8 mouse cellular contexts compared by ENCODE assay signal in the genomic region with DNA sequence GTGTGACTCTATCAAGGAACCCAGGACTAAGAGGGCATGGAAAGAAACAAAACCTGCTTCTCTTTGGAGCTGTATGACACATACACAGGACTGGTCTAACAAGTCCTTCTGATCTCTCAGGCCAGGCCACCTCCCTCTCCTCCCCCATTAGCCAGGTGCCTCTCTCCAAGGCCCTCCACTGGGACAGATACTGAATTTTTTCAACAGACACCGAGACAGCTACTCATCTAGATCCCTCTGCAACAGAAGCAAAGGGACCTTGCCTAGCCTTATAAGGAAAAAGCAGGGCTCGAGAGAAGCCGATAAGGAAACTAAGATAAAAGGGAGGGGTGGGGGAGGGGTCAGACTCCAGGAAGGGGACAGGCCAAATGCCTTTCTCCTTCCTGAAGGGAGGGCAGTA. TPM values are rescaled to one million over a fixed set of nuclear protein-coding genes. Genes with fewer than 3 reads are reported as not detected.
A peak's percentile ranks its signal among the peaks of the same experiment; 100 is the strongest.
DNase-seq lines count a peak whose midpoint lies in the region; ATAC-seq and TF ChIP-seq lines count a peak whose summit lies in the region.

No protein-coding gene starts in this region.

- H3K27ac ChIP-seq in layer of hippocampus, adult 2 months = peak overlapping the region; percentile 70
- H3K27ac ChIP-seq in hindbrain, embryonic 13.5 days = peak overlapping the region; percentile 62; the same call in 1 of the 2 replicates
- peak overlapping the region; percentile 91 for H3K27ac ChIP-seq in lung, embryonic 16.5 days (ENCODE audit: low read length)

- no peaks in the 10 kb centered on the region for H3K9me3 ChIP-seq in hindbrain, embryonic 13.5 days
- H3K9me3 ChIP-seq in lung, embryonic 16.5 days (ENCODE audit: control insufficient read depth, low read length) = no peaks in the 10 kb centered on the region

- intact Hi-C loops in left cerebral cortex, postnatal 36 days (cut with DNase I) = no loop called here

- no peak overlapping the region for H3K9ac ChIP-seq in hindbrain, embryonic 13.5 days
- peak overlapping the region; percentile 47 for H3K9ac ChIP-seq in lung, embryonic 16.5 days (ENCODE audit: low read length)

- DNase-seq in layer of hippocampus, adult 2 months (ENCODE audit: low spot score in 2 of 2) = no peak
- no peak for DNase-seq in layer of hippocampus, adult 9-11 months
- DNase-seq in ZHBTc4 (ENCODE audit: low read depth, low spot score) = peak; percentile 69
- no peak for DNase-seq in left cerebral cortex, postnatal 36 days (ENCODE audit: low spot score in 2 of 2)
- no peak for DNase-seq in urinary bladder, postnatal 4 days (ENCODE audit: low spot score in 2 of 2)
- no peak for DNase-seq in frontal cortex, postnatal 14 days (ENCODE audit: low spot score in 2 of 2)

- H3K27me3 ChIP-seq in hindbrain, embryonic 13.5 days = no peaks in the 10 kb centered on the region
- no peaks in the 10 kb centered on the region for H3K27me3 ChIP-seq in lung, embryonic 16.5 days (ENCODE audit: control insufficient read depth, insufficient read depth, low read depth, low read length)

- H3K4me3 ChIP-seq in layer of hippocampus, adult 2 months = no peak overlapping the region
- no peak overlapping the region for H3K4me3 ChIP-seq in hindbrain, embryonic 13.5 days
- peak overlapping the region; percentile 30 for H3K4me3 ChIP-seq in lung, embryonic 16.5 days (ENCODE audit: low read length)

- 11% methylated on average over 3 of the region's 3 CpGs for WGBS in hindbrain, embryonic 13.5 days
- 0% methylated on average over 3 of the region's 3 CpGs for WGBS in lung, embryonic 16.5 days

- no peaks in the 10 kb centered on the region for H3K36me3 ChIP-seq in hindbrain, embryonic 13.5 days
- H3K36me3 ChIP-seq in lung, embryonic 16.5 days (ENCODE audit: control insufficient read depth, insufficient read depth, low read length) = no peaks in the 10 kb centered on the region

- no peak overlapping the region for H3K4me2 ChIP-seq in hindbrain, embryonic 13.5 days
- H3K4me2 ChIP-seq in lung, embryonic 16.5 days (ENCODE audit: low read depth, low read length) = peak overlapping the region; percentile 51

- ATAC-seq in hindbrain, embryonic 13.5 days (ENCODE audit: low FRiP score) = no peak
- no peak for ATAC-seq in lung, embryonic 16.5 days (ENCODE audit: low read depth)

- H3K4me1 ChIP-seq in hindbrain, embryonic 13.5 days (replicated peaks) = peaks cover 49% of the 10 kb centered on the region
- H3K4me1 ChIP-seq in lung, embryonic 16.5 days (replicated peaks; ENCODE audit: control insufficient read depth, insufficient read depth, low read length) = peaks cover 53% of the 10 kb centered on the region

- no peak for TF ChIP-seq CTCF in layer of hippocampus, adult 2 months (conservative IDR thresholded peaks at IDR 0.05)

RNA-seq across cellular contexts. Expression of gene Ctnnd1, which starts 17.6 kb away (rescaled TPM):
- total RNA-seq in layer of hippocampus, adult 2 months (2021) = 10 to 100 TPM; 43.3 to 52.9 TPM
- 38.6 and 39.2 TPM in 2 replicates for polyA plus RNA-seq in hindbrain, embryonic 13.5 days (2015; fragmentation: Nextera tagmentation; extraction: Ambion mirVana)
- 64.3 and 68.4 TPM in 2 replicates for polyA plus RNA-seq in lung, embryonic 16.5 days (2015; fragmentation: Nextera tagmentation; extraction: Ambion mirVana)
- total RNA-seq in left cerebral cortex, postnatal 36 days (2021) = 10 to 100 TPM; 56.8 to 66.1 TPM

RNA-seq across cellular contexts. Expression of gene Btbd18, which starts 25.9 kb away (rescaled TPM):
- not detected for total RNA-seq in layer of hippocampus, adult 2 months (2021)
- polyA plus RNA-seq in hindbrain, embryonic 13.5 days (2015; fragmentation: Nextera tagmentation; extraction: Ambion mirVana) = 0.28 and 0.29 TPM in 2 replicates
- 0.18 and 0.35 TPM in 2 replicates for polyA plus RNA-seq in lung, embryonic 16.5 days (2015; fragmentation: Nextera tagmentation; extraction: Ambion mirVana)
- not detected for total RNA-seq in left cerebral cortex, postnatal 36 days (2021)

RNA-seq across cellular contexts. Expression of gene Selenoh, which starts 37.6 kb away (rescaled TPM):
- total RNA-seq in layer of hippocampus, adult 2 months (2021) = 10 to 100 TPM; 21.7 to 26.3 TPM
- polyA plus RNA-seq in hindbrain, embryonic 13.5 days (2015; fragmentation: Nextera tagmentation; extraction: Ambion mirVana) = 217 and 222 TPM in 2 replicates
- 315 and 316 TPM in 2 replicates for polyA plus RNA-seq in lung, embryonic 16.5 days (2015; fragmentation: Nextera tagmentation; extraction: Ambion mirVana)
- total RNA-seq in left cerebral cortex, postnatal 36 days (2021) = 10 to 100 TPM; 35.5 to 41.2 TPM

RNA-seq across cellular contexts. Expression of gene Gm28635, which starts 44.8 kb away (rescaled TPM):
- total RNA-seq in layer of hippocampus, adult 2 months (2021) = 1 to 10 TPM; 3.3 to 9.9 TPM
- polyA plus RNA-seq in hindbrain, embryonic 13.5 days (2015; fragmentation: Nextera tagmentation; extraction: Ambion mirVana) = not detected in 2 replicates
- not detected in 2 replicates for polyA plus RNA-seq in lung, embryonic 16.5 days (2015; fragmentation: Nextera tagmentation; extraction: Ambion mirVana)
- total RNA-seq in left cerebral cortex, postnatal 36 days (2021) = 1 to 10 TPM; 6.0 to 8.1 TPM

RNA-seq across cellular contexts. Expression of gene Med19, which starts 45.2 kb away (rescaled TPM):
- 10 to 100 TPM; 31.4 to 31.8 TPM for total RNA-seq in layer of hippocampus, adult 2 months (2021)
- 52.1 and 53.5 TPM in 2 replicates for polyA plus RNA-seq in hindbrain, embryonic 13.5 days (2015; fragmentation: Nextera tagmentation; extraction: Ambion mirVana)
- 34.6 and 38.0 TPM in 2 replicates for polyA plus RNA-seq in lung, embryonic 16.5 days (2015; fragmentation: Nextera tagmentation; extraction: Ambion mirVana)
- 10 to 100 TPM; 27.2 to 31.9 TPM for total RNA-seq in left cerebral cortex, postnatal 36 days (2021)
